Mouse (Mus musculus) MEL (cell line): ENCODE data around the gene Tm9sf4.

Source experiments
- CTCF ChIP-seq, 3 experiments: IDR thresholded peaks in 2 of 3; conservative IDR thresholded peaks in 1 of 3; 2 replicates each; pipeline ENCODE4 v1.5.1; 2011 to 2012; ENCODE audit warnings: low read length in 3 of 3, low read depth in 2 of 3, mild to moderate bottlenecking in 2 of 3, improper control_type of control experiment in 1 of 3, inconsistent platforms in 1 of 3, mixed read lengths in 1 of 3, moderate library complexity in 1 of 3; ENCODE audit not compliant: control insufficient read depth in 1 of 3, insufficient read depth in 1 of 3, poor library complexity in 1 of 3, severe bottlenecking in 1 of 3
- ELF1 ChIP-seq: IDR thresholded peaks from 2 replicates; pipeline ENCODE4 v1.6.1; 2014; ENCODE audit warnings: low read depth, mild to moderate bottlenecking, inconsistent platforms, low read length, improper control_type of control experiment, moderate library complexity
- MAFK ChIP-seq: IDR thresholded peaks from 2 replicates; pipeline ENCODE4 v1.6.1; 2011; ENCODE audit warnings: low read depth, mild to moderate bottlenecking, low read length, improper control_type of control experiment, borderline replicate concordance
- POLR2AphosphoS2 ChIP-seq: IDR thresholded peaks from 2 replicates; pipeline ENCODE4 v1.6.1; 2011; ENCODE audit warnings: low read length, improper control_type of control experiment
- ZNF384 ChIP-seq: IDR thresholded peaks from 2 replicates; pipeline ENCODE4 v1.6.1; 2012; ENCODE audit warnings: low read depth, mild to moderate bottlenecking, inconsistent platforms, low read length, improper control_type of control experiment

DNA sequence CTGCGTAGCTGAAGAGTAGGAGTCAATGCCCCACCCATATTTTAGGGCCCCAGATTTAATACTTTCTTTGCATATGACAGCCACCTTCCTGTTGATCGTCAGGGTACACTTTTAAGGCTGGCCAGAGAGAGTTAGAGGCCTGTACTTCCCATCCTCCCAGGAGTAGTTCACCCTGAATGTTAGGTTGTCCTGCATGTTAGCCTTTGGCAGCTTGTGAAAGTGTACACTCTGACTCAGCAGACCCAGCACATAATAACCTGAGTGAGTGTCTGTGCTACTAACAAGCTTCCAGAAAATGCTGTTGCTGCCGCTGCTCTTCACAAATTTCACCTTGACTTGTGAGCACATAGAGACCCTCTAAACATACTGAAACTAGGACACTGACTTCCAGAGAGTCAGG lies 16.1 kb downstream of the Tm9sf4 start:
- TF ChIP-seq ELF1 (no peak), POLR2AphosphoS2 (no peak), CTCF (IDR thresholded peaks at IDR 0.05 in 2 of 3, conservative IDR thresholded peaks at IDR 0.05 in 1 of 3; ENCODE audit: control insufficient read depth in 1 of 3, insufficient read depth in 1 of 3, low read depth in 2 of 3, low read length in 3 of 3, poor library complexity in 1 of 3, severe bottlenecking in 1 of 3) (no peak), ZNF384 (no peak), MAFK (no peak)
